Mouse (Mus musculus) olfactory bulb, adult 2 months (tissue): ENCODE measurements around the gene Fnbp1l.

Experiments used
- CTCF ChIP-seq: fragments of 200-500 bp; IDR thresholded peaks from 2 replicates; pipeline ENCODE4 v1.5.1; 2012; ENCODE audit warnings: low read depth, mild to moderate bottlenecking, low read length, moderate library complexity; ENCODE audit not compliant: insufficient read depth
- POLR2A ChIP-seq: fragments of 200-500 bp; IDR thresholded peaks from 2 replicates; pipeline ENCODE4 v1.6.1; 2012; ENCODE audit warnings: mild to moderate bottlenecking, low read depth, low read length, moderate library complexity; ENCODE audit not compliant: insufficient read depth

DNA sequence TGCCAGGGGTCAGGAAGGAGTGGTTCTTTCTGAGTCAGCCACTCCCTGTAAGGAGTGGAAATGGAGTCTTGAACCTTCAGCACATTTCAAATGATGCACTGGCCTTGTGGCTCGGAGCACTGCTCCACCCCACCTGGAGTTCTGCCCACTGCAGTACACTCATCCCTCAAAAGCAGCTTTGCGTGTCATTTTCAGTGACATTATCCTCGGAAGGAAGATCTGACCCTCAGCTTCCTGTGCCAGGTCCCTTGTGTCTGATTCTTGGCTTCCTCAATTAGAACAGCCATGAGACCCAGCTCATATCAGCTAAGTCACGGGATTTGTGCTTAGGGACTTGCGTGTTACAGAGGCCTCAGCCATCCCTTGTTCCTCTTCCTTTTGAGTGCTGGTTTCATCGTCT is 121.6 kb downstream of the Fnbp1l start:
- TF ChIP-seq CTCF (no peak), POLR2A (no peak)
